Mouse (Mus musculus): ENCODE measurements around the gene Hs1bp3.

Gene Hs1bp3

GRCm38 (mm10) chr12:8337286-8338060, 24.2 kb downstream of the Hs1bp3 start:
- no peak for DNase-seq

GRCm38 (mm10) chr12:8338491-8338890, 25.3 kb downstream of the Hs1bp3 start:
- no peak for DNase-seq

GRCm38 (mm10) chr12:8338918-8339317, 25.7 kb downstream of the Hs1bp3 start:
- no peak for DNase-seq

GRCm38 (mm10) chr12:8339591-8340319, 26.5 kb downstream of the Hs1bp3 start:
- no peak for DNase-seq

GRCm38 (mm10) chr12:8341008-8341407, 27.8 kb downstream of the Hs1bp3 start:
- no peak for DNase-seq

- no peak for DNase-seq
Observed at GRCm38 (mm10) chr12:8343381-8343780, 30.1 kb downstream of the Hs1bp3 start.

GRCm38 (mm10) chr12:8344897-8345296, 31.7 kb downstream of the Hs1bp3 start:
- peak; percentile 72 for DNase-seq

GRCm38 (mm10) chr12:8345539-8345938, 32.3 kb downstream of the Hs1bp3 start:
- DNase-seq, result no peak

- DNase-seq, result no peak
Observed at GRCm38 (mm10) chr12:8347746-8348462, 34.7 kb downstream of the Hs1bp3 start.

- no peak for DNase-seq
Observed at GRCm38 (mm10) chr12:8348733-8349513, 35.7 kb downstream of the Hs1bp3 start.

- peak; percentile 70 for DNase-seq
Observed at GRCm38 (mm10) chr12:8351025-8351903, 38.0 kb downstream of the Hs1bp3 start.

GRCm38 (mm10) chr12:8353071-8353470, 39.8 kb downstream of the Hs1bp3 start:
- no peak for DNase-seq

GRCm38 (mm10) chr12:8354187-8354586, 41.0 kb downstream of the Hs1bp3 start:
- DNase-seq, result no peak

- no peak for DNase-seq
Observed at GRCm38 (mm10) chr12:8355011-8355410, 41.8 kb downstream of the Hs1bp3 start.

- DNase-seq, result peak; percentile 81
Observed at GRCm38 (mm10) chr12:8357449-8357848, 44.2 kb downstream of the Hs1bp3 start.

- no peak for DNase-seq
Observed at GRCm38 (mm10) chr12:8358344-8358966, 45.2 kb downstream of the Hs1bp3 start.

GRCm38 (mm10) chr12:8359418-8360112, 46.3 kb downstream of the Hs1bp3 start:
- DNase-seq, result no peak

GRCm38 (mm10) chr12:8361866-8362265, 48.6 kb downstream of the Hs1bp3 start:
- no peak for DNase-seq

GRCm38 (mm10) chr12:8362400-8362799, 49.2 kb downstream of the Hs1bp3 start:
- no peak for DNase-seq

- DNase-seq, result no peak
Observed at GRCm38 (mm10) chr12:8364321-8364838, 51.1 kb downstream of the Hs1bp3 start.

Data from kidney, adult 9 months (tissue).